Mouse (Mus musculus) fibroblast of lung, adult 2 months (primary cell): ENCODE data around the gene St3gal3.

Experiments
- DNase-seq: peaks from one replicate; pipeline ENCODE4 v3.0.0-alpha.2; 2011; ENCODE audit warnings: low read depth

The St3gal3 gene

DNA sequence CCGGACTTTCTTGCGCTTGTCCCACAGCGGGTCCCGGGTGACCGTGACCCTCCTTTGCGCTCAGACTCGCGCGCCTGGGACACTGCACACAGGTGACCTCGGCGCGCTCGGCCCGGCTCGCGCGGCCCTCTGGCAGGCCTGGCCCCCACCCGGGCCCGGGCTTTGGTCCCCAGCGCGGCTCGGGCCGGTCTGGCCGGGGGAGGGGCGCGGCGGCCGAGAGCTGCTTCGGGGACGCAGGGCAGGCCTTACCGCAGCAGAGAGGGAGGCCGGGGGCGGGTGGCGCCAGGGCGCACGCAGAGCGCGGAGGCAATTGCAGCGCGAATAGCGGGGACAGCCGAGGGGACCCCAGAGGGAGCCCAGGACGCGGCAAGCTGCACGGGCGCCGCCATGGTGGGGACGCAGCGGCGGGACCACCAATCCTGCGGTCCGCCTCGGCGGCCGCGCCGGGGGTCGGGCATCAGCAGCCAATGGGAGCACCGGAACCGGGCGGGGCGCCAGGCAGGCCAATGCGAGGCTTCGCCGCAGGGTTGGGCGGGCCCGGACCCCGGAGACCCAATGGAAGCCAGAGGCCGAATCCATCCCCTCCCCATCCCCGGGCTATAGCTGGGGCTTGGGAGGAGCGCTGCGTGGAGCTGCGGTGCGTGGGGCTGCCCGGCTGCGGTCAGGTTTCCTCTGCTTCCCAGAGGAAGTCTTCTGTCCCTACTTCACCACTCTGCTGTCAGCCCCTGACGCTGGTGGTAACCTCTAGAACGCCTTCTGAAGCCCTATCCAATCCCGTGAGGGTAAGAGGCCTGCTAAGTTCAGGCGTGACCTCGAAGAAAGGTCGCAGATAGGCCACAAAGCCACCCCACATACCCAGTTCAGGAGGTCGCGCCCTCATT, at the start of gene St3gal3:
St3gal3 (minus strand) TSS at position 430 of the 881 bp plus-strand sequence.
- peak; percentile 58 for DNase-seq

DNA sequence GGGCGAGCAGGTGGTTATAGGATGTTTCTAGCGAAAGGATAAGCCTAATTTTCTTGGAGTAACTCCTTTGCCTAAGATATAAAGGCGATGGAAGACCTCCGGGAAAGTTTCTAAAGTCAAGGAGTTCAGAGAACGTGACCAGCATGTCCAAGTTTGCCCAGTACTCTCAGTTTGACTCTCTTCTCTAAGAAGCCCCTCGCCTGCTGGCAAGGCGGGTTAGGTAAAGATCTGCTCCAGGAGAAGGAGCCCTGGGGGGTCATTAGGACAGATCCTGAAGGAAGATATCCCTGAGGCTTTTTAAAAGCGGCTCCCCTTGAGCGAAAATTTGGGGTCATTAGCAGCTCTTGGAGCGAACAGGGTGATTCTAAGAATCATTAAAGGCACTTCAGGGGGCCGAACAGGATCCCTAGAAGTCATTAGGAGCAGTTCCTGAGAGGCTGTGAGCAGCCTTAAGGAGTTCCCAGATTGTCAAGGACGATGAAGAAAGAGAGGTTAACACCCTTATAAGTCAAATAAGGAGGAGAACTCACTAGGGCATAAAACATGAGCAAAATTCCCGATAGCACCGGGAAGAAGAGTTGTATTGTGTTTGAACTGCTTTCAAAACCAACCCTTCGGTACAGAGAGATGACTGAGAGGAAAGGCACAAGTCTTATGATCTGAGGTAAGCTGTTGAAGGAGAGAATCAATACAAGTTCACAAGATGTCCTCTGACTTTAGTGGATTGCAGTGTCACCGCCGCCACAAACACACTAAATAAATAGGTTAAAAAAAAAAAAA, 45.8 kb upstream of the St3gal3 start:
- no peak for DNase-seq

DNA sequence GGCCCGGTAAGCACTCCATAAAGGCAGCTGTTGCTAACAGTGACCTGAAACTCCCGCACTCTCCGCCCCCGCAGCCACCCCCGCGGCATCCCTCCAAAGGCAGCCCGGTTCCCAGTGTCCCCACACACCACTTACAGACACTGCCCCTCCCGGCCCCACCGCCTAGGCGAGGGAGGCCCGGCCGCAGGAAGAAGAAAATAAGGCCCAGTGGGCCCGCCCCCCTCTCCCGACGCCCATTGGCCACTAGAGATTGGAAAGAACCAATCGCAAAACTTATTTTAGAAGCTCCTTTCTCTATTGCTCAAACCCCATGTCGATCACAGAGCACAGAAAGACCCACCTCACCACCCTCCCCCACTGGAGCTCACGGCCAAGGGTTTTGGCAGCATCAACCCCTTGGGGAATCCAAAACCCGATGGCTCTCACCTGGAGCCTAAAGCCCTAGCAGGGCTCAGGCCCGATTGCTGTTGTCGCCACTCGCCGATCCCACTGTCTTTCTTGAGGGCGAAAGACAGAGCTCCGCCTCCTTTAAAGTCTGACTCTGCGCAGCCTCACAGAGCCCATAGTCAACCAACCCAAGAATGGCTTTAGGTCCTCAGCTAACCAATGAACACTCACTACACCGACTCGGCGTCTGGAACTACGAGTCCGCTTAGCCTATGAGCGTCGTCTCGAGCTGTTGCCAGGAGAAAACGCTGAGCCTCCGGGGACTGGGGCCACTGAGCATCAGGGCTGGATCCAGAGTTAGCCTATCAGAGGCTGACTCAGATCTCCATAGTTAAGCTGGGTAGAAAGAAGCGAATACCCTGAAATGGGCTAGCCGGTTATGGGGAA, 45.0 kb upstream of the St3gal3 start, which contains the start of gene Kdm4a:
Kdm4a (minus strand) TSS at position 577 of the 834 bp plus-strand sequence.
- DNase-seq: peak; percentile 99

DNA sequence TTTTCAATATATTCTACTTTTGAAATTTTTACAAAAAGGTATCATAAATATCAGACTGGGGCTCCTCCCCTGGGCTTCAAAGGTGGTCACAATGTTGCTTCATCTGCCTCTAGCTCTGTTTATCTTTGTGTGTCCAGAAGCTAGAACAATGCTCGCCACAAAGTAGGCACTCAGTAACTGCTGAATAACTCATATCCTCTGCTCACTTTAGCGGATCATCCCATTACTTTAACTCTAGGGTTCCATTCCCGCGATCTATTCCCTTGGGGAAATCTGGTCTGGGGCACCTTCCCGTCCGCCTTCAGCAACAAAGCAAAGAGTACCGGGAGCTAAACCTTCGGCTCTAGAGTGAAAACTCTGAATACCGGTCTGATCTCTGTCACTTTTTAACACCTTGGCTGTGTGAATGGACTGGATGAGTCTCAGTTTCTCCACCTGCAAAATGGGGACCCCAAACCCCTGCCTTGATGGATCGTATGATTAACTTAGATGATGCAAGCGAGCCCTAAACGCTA, 44.3 kb upstream of the St3gal3 start:
- DNase-seq: no peak

DNA sequence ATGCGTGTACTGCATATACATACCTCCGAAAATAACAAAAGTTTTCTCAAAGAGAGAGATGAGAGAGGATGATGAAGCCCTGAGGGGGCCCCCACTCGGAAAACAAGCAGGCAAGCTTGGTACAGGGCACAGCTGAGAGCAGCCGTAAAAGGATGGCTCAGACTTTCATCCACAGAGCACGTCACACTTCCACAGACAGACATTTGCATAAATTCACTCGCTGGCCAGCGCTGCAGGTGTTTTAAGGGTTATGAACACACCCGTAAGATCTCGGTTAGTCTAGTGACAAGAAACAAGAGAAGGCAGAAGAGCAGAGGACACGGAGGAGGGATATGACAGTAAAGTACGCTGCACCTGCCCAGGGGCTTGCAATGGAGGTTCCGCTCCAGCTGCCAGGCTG, 37.7 kb upstream of the St3gal3 start:
- DNase-seq: no peak

DNA sequence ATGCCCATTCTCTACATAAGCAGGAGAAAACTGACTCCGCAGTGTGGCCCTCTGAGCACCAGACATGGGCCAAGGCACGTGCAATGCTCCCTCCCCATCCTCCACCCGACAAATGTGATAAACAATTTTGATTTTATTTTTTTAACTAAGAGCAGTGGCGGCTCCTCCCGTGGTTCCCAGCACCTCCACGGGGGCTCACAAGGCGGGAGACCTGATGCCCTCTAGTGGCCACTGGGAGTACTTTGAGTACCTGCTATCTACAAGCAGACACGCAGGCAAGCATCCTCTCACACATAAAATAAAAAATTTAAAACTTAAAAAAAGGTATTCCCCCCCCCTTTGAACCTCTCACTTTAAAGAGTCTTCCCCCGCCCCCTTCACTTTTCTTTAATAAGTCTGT, 36.3 kb upstream of the St3gal3 start:
- DNase-seq: no peak

DNA sequence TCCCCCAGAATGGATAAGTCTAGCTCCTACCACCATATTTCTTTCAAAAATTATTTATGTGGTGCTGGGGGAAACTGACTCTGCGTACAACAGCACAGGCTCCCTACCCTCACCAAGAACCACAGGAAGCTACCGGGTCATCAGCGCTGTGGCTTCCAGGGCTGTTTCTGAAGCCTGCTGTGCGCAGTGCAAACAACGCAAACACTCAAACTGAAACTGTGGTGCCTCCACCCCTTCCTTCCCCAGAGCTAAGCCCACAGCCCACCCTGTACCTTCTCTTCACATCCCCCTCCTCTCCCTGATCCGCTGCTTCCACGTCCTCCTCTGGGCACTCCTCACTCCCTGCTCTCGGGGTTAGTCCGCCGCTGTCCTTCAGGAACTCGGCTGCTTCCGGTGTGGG, 27.4 kb upstream of the St3gal3 start:
- DNase-seq: no peak

DNA sequence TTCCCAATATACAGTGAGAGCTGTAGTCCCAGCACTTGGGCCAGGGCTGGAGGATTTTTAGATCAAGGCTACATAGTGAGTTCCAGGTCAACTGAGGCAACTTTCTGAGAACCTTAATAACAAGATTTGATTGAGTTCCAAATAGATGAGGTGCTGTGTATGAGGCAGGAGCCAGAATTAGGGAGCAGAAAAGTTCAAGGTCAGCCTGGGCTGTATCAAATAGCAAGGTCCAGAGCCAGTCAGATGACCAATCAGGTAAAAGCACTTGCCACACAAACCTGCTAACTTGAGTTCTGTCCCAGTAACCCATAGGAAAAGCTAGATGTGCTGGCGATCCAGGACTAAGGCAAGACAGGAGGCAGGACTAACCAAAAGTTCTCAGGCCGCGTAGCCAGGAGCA, 23.0 kb upstream of the St3gal3 start:
- no peak for DNase-seq

DNA sequence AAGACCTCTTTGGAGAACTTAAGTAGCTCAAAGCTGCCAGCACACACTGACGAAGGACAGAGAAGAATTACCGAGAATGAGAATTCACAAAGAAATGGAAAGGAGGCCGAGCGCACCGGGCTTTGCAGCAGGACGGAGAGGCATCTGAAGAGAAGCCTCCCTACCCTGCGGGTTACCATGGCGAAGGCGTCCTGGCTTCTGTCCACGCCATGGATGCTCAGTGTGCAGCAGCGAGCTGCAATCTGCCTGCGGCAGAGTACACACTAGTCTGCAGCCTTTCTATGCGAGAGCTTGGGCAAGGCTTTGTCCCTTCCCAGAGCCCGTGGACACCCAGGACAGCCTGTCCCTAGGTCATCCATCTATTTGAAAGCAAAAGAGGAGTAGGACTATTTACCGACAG, 21.8 kb upstream of the St3gal3 start:
- DNase-seq: no peak

DNA sequence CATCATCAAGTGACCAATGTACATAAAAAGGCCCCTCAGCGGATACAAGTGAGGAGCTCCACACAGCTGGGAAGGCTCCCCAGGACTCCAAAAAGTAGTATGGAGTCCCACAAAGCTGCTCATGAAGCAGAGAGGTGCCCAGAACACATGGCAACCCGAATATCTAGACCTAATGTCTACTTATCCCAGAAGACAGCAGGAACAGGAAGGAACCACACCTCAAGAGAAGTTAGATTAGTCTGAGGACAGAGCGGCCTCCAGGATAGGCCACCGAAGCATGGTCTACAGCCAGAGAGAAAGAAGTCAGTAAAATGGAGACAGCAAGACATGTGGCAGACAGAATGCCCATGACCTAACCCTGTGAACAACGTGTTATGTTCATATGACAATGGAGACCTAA, 20.2 kb upstream of the St3gal3 start:
- DNase-seq: no peak

DNA sequence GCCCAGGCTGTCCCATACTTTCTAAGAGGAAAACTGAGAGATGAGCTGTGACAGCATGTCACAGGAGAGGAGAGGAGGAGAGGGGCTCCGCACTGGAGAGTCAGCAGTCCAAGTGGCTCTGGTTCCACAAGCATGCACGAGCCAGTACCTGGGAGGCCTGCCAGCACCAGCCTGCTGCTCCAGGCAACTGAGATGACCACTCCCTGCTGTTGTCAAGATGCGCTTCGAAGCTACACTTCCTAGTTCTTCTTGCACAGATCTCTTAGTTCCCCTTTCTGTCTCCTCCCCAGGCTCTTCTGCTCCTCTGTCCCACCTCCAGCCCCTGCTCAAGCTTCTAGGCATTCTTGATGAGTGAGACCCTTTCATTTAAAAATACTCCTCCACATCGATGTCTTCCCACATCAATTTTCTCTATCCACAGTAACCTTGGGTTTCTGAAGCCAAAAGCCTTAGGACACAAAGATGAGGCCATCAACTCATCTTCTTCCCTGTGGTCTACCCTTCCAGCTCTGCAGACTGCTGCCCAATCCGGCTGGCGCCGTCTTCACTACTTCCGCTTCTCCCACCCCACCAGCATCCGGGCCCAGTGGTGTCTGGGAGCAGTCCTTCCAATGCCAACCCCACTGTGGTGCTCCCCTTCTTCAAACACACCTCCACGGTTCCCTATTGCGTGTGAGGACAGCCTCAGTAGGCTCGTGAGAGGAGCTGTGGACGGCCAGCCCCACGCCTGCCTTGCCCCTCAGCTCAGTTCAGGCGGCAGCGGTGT, 17.5 kb upstream of the St3gal3 start:
- DNase-seq: no peak

DNA sequence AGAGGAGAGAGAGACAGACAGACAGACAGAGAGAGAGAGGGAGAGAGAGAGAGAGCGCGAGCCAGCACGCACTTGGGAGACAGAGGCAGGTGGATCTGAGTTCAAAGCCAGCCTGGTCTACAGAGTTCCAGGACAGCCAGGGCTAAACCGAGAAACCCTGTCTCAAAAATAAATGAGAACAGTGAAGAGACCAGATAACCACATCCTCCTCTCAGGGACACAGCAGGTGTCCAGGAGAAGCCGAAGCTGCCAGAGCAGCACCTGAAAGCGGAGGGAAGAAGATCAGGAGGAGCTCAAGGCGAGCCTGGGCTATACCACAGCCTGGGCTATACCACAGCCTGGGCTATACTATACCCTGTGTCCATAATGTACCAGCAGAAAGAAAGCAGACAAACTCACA, 16.1 kb upstream of the St3gal3 start:
- DNase-seq: no peak

DNA sequence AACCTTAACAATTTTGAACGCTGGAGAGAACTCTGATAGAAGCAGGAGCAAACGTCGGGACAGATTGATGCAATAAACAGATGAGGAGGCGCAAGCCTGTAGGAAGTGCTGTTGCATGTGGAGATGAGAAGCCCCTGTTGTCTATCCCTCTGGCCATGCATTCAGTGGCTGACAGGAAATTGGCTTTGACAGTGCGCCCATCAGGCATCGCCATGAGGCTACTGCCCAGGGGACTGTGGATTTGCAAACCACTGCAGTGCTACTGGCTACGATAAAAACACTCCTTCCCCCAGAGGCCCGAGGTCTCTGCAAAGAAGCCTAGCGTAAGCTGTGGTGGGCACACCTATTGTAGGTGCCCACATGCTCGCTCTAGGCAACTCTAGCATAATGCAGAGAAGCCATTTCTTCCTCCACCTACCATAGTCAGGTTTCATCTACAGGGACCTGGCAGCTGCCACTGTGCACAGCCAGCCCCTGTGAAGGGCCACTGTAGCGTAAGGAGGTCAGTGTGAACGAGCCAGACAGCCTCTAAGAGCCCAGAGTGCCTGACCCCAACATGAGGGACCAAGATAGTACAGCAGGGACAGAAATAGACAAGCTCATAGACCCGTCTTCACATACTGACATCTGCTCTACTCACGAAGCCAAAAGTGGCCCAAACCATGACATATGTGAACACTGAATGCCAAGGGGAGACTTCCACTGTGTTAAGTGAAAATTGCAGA, 15.4 kb upstream of the St3gal3 start:
- no peak for DNase-seq

DNA sequence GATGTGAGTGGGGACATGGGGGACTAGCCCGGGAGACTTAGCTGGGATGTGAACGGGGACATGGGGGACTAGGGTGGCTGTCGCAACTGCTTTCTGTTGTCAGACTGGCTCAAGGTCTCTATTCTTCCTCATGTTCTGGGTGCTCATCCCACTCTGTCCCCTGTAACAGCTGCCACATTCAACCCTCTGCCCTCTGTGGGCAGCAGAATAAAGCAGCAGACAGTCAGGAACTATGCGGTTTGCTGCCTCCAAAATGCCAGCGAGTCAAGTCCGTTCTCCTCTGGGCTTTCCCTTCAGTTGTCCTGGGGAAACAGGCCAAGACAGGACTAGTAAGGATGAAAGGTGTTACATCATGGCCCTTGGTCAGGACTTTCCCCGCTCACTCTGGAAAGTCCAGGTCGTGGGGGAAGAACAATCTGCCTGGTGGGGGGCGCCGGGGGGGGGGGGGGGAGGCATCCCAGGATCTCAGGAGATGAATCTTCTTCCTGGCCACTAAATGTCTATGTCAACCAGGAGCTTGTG, 14.4 kb upstream of the St3gal3 start:
- DNase-seq: no peak

DNA sequence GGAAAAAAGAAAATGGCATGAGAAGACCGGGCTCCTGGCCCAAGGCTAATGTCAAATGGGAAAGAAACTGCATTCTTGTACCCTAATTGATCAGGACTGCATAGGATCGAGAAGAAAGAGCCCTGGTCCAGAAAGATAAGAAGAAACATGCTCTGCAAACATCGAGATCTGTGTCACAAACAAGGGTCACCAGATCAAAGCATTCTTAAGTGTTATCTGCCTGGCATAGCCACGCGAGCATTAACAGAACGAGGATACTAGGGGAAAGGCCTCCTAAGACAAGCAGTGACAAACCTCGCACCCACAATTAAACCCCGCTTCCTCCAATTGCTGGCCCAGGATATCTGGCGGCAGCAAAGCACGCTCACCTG, 13.6 kb upstream of the St3gal3 start:
- DNase-seq: no peak

DNA sequence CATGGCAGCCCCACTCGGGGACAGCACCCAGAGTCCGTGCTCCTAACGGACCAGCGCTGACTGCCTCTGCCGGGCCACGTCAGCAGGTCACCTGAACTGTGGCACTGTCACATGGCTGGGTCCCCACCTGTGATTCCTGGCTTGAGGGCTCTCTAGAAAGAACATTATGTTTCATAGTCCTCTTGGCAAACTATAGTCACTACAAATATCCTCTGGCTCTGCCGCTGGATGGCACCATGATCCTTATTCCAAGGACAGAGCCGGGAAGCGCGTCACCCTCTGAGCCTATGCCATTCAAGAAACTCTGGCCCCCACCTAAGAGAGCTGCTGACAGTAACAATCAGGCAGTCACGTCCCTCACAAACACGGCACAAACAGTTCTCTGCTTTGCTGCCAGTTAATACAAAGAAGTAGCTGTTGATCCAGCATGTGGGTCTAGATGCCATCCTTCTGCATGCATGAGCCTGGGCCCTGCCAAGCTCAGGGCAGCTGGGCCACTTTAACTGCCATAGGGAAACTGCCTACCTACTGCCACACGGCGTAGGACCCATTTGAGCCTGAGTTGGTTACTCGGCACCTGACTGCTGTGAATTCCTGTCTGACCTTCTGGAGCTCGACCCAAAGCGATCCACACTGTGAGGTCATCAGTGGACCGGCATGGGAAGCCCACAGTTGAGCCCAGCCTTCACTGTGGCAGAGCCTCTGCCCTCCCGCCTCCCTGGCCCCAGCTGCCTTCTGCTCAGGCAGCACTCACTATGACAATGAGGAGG, 13.0 kb upstream of the St3gal3 start:
- DNase-seq: no peak

DNA sequence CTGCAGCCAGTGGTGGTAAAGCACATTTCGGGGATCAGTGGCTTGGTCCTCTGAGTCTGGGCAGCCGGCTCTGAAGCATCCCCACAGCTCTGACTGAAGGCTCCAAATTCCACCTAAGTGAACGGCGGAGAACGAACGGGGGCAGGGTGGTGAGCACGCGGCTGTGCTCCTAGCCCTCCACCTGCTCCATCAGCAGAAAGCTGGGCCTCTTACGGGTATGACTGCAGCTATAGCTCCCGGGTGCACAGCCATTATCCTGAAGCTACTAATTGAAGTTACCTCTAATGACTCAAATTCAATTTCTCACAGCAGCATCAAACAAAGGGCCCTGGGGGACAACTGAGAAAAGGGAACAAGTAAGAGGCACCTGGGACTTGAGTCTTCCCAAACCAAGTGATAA, 12.4 kb upstream of the St3gal3 start:
- no peak for DNase-seq

DNA sequence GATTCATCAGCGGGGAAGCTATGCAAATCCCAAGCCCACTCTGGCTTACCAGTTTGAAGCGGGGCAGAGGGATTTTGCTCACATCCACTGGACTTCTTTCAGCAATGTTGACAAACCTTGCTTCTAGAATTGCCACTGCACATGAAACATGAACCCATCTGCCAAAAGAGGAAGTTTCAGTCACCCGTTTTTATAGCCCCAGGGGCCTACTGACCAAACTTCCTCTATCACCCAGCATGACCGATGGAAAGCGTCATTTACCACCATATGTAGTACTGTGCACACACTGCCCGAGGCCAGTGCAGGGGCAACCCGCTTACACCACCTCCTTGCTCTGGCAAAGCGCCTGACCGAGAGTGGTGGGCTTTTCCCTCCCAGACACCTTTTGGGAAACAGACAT, 9.6 kb upstream of the St3gal3 start:
- DNase-seq: no peak

DNA sequence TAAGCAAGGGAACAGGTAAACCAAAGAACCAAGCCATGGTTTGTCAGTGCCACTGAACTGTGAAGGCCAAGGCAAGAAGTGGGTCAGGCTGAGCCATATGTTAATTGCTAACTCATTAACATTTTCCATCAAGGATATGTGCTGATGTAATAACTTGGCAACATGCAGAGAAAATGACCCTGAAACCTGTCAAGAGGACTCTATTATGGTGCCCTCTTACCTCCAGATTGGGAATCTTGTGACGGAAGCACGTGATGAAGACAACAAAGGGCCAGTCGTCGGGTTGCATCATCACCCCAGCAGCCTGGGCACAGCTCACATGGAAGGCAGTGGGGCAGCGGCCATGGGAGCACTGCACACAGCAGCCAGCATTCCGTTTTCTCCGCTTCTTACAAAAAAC, 9.0 kb upstream of the St3gal3 start:
- no peak for DNase-seq

DNA sequence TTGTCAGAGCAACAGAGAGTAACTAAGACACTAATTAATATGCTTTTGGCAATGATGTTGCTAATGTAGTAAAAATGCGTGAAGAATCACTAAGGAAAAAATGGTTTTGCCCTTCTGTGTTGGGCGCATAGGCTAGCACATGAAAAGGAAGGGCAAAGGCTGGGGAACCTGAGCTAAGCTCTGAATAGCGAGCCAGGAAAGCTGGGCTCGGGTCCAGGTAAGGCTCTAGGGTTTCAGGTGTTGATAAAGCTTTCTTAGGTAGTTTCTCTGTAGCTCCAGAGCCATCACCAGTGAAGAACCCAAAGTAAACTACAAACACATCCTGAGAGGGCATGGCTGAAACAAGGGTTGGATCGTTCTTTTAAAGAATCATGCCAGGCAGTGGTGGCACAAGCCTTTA, 6.8 kb upstream of the St3gal3 start:
- no peak for DNase-seq
